Comparison of ENCODE assay signal across 8 mouse cellular contexts in the genomic region with DNA sequence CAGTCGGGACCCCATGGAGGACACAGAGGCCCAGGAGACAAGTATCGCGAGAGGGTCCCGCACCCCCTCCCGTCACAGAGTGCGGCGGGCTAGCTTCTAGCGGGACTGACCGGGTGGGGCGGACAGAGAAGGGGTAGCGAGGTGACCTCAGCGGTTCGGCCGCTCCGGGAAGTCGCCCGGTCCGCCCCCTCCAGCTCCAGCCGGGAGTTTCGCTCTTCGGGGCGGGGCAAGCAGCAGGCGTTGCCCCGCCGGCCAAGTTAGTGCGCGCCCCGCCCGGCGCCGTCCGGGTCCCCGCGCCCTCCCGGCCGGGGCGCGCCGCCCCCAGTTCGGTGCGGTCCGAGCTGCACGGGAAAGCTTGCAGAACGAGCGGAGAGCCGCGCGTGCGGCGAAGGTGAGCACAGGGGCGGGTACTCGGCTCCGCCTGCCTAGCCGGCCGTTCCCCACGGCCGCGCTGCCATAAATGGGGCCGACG. TPM values are rescaled to one million over a fixed set of nuclear protein-coding genes. Genes with fewer than 3 reads are reported as not detected.
A peak's percentile ranks its signal among the peaks of the same experiment; 100 is the strongest.
DNase-seq lines count a peak whose midpoint lies in the region; ATAC-seq and TF ChIP-seq lines count a peak whose summit lies in the region.

Zbtb42 (plus strand) TSS at position 274 of the 472 bp plus-strand sequence.

- H3K4me1 ChIP-seq in hindbrain, embryonic 15.5 days (replicated peaks), result peaks cover 42% of the 10 kb centered on the region
- H3K4me1 ChIP-seq in liver, adult 2 months (ENCODE audit: control insufficient read depth, insufficient read depth, low read length), result peaks cover 11% of the 10 kb centered on the region
- peaks cover 18% of the 10 kb centered on the region for H3K4me1 ChIP-seq in midbrain, embryonic 16.5 days (ENCODE audit: control insufficient read depth, insufficient read depth, low read length)

- ATAC-seq in hindbrain, embryonic 15.5 days (ENCODE audit: low FRiP score, low read depth), result no peak
- no peak for ATAC-seq in midbrain, embryonic 16.5 days

- H3ac ChIP-seq in C2C12 (ENCODE audit: control insufficient read depth, insufficient read length, low read depth), result peak within 1 kb of the TSS; percentile 87

- H3K9ac ChIP-seq in hindbrain, embryonic 15.5 days, result peak within 1 kb of the TSS; percentile 35
- peak within 1 kb of the TSS; percentile 95 for H3K9ac ChIP-seq in liver, adult 2 months (ENCODE audit: low read depth, low read length)
- H3K9ac ChIP-seq in midbrain, embryonic 16.5 days (ENCODE audit: low read depth, low read length), result peak within 1 kb of the TSS; percentile 66

- peak within 1 kb of the TSS; percentile 97 for H3K4me2 ChIP-seq in hindbrain, embryonic 15.5 days
- H3K4me2 ChIP-seq in midbrain, embryonic 16.5 days (ENCODE audit: low read length), result peak within 1 kb of the TSS; percentile 93

- H3K27me3 ChIP-seq in C2C12 (ENCODE audit: control insufficient read depth, insufficient read depth, insufficient read length), result no peaks in the 10 kb centered on the region
- peaks cover 39% of the 10 kb centered on the region for H3K27me3 ChIP-seq in hindbrain, embryonic 15.5 days
- no peaks in the 10 kb centered on the region for H3K27me3 ChIP-seq in liver, adult 2 months (ENCODE audit: control insufficient read depth, insufficient read depth, low read length)
- H3K27me3 ChIP-seq in midbrain, embryonic 16.5 days (ENCODE audit: control insufficient read depth, insufficient read depth, low read depth, low read length), result peaks cover 27% of the 10 kb centered on the region

- WGBS in hindbrain, embryonic 15.5 days, result under 1% methylated on average over 59 of the region's 60 CpGs
- WGBS in liver, adult 2 months, result under 1% methylated on average over 60 of the region's 60 CpGs
- 0% methylated on average over 38 of the region's 60 CpGs for WGBS in midbrain, embryonic 16.5 days

- H3K27ac ChIP-seq in hindbrain, embryonic 15.5 days (replicated peaks), result no peak within 1 kb of the TSS
- peak within 1 kb of the TSS; percentile 80 for H3K27ac ChIP-seq in liver, adult 2 months (replicated peaks; ENCODE audit: insufficient read depth, low read depth, low read length)
- no peak within 1 kb of the TSS for H3K27ac ChIP-seq in midbrain, embryonic 16.5 days (ENCODE audit: low read length)

- H3K36me3 ChIP-seq in C2C12 (ENCODE audit: control insufficient read depth, insufficient read depth), result no peaks in the 10 kb centered on the region
- H3K36me3 ChIP-seq in hindbrain, embryonic 15.5 days, result no peaks in the 10 kb centered on the region
- no peaks in the 10 kb centered on the region for H3K36me3 ChIP-seq in liver, adult 2 months (ENCODE audit: control insufficient read depth, insufficient read depth, low read length)
- H3K36me3 ChIP-seq in midbrain, embryonic 16.5 days (ENCODE audit: control insufficient read depth, insufficient read depth, low read length), result no peaks in the 10 kb centered on the region

- TF ChIP-seq POLR2A in liver, adult 2 months (IDR thresholded peaks at IDR 0.05; ENCODE audit: extremely low read depth, insufficient read depth, low read length), result 0 out of 2 replicates have a peak, but pooled peaks have one; percentile 14

- H3K79me2 ChIP-seq in C2C12 (ENCODE audit: control insufficient read depth, insufficient read depth), result peaks cover 3% of the 10 kb centered on the region
- H3K79me2 ChIP-seq in liver, adult 2 months (ENCODE audit: control insufficient read depth, insufficient read depth, low read length), result peaks cover 2% of the 10 kb centered on the region; the same call in 1 of the 2 replicates

- no peaks in the 10 kb centered on the region for H3K9me3 ChIP-seq in hindbrain, embryonic 15.5 days
- H3K9me3 ChIP-seq in midbrain, embryonic 16.5 days (replicated peaks; ENCODE audit: control insufficient read depth, low read length, poor library complexity, severe bottlenecking), result no peaks in the 10 kb centered on the region

- no peak for TF ChIP-seq CTCF in C2C12 (IDR thresholded peaks at IDR 0.05; ENCODE audit: control insufficient read depth, insufficient read depth, insufficient read length)
- no peak for TF ChIP-seq CTCF in liver, adult 2 months (IDR thresholded peaks at IDR 0.05; ENCODE audit: low read depth, low read length)

- no peak for DNase-seq in adrenal gland, adult 8-10 months
- peak; percentile 58 for DNase-seq in gastrocnemius, adult 18-20 months (ENCODE audit: low spot score)
- DNase-seq in liver, adult 2 months (ENCODE audit: extremely low read depth, low read depth, low spot score), result no peak
- peak; percentile 70 for DNase-seq in urinary bladder, adult 2 months (ENCODE audit: low spot score)
- DNase-seq in cerebellum, adult 18-20 months, result no peak

- H3K4me3 ChIP-seq in C2C12 (ENCODE audit: insufficient read depth, poor library complexity, severe bottlenecking), result peak within 1 kb of the TSS; percentile 37
- H3K4me3 ChIP-seq in hindbrain, embryonic 15.5 days, result peak within 1 kb of the TSS; percentile 49
- H3K4me3 ChIP-seq in liver, adult 2 months (ENCODE audit: insufficient read depth, low read depth, low read length), result peak within 1 kb of the TSS; percentile 93
- H3K4me3 ChIP-seq in midbrain, embryonic 16.5 days (ENCODE audit: low read depth, low read length), result peak within 1 kb of the TSS; percentile 50

- no peaks in the 10 kb centered on the region for H3K79me3 ChIP-seq in C2C12 (ENCODE audit: low read depth)

TF ChIP-seq in C2C12, 6 proteins besides CTCF, POLR2A, EP300 and RAD21:
- no peak for TF ChIP-seq MYOD1 (IDR thresholded peaks at IDR 0.05; ENCODE audit: control insufficient read depth, insufficient read length, low read depth)
- TF ChIP-seq USF1 (IDR thresholded peaks at IDR 0.05; ENCODE audit: low read depth), result no peak

RNA-seq across cellular contexts. Expression of gene Zbtb42, which starts in this region (rescaled TPM):
- polyA plus RNA-seq in C2C12 (2012; fragmentation: generic; extraction: Trizol), result 4.2 TPM
- 10 to 100 TPM in 3 of 4 experiments, 1 to 10 TPM in 1; 8.7 to 20.1 (median 15.9) TPM for total RNA-seq in adrenal gland, adult 8-10 months (2022)
- under 1 TPM; 0.59 to 0.90 TPM for total RNA-seq in gastrocnemius, adult 18-20 months (2021)
- 2.3 and 4.2 TPM in 2 replicates for polyA plus RNA-seq in hindbrain, embryonic 15.5 days (2015; fragmentation: Nextera tagmentation; extraction: Ambion mirVana)
- total RNA-seq in liver, adult 2 months (2014; rRNA removed), result 0.83 and 1.9 TPM in 2 replicates
- polyA plus RNA-seq in liver, adult 2 months (2012; rRNA removed), result 7.9 and 10.1 TPM in 2 replicates
- polyA plus RNA-seq in midbrain, embryonic 16.5 days (2015; fragmentation: Nextera tagmentation; extraction: Ambion mirVana), result 0.73 and 1.2 TPM in 2 replicates
- 18.0 and 20.5 TPM in 2 replicates for polyA plus RNA-seq in urinary bladder, adult 2 months (2012; rRNA removed)

Comparison
In these comparisons a context has a peak if more than half of its experiments do, and no peak if none do; other contexts are left out.
1. Peak in DNase-seq in gastrocnemius, adult 18-20 months; RNA of the gene not detected or under 1 TPM.
2. H3K4me3 ChIP-seq: peak in every context shown above with its lines; median percentile 93 in liver, adult 2 months; 50 in midbrain, embryonic 16.5 days; 49 in hindbrain, embryonic 15.5 days; 37 in C2C12.
3. H3K9ac ChIP-seq: peak in every context shown above with its lines; median percentile 95 in liver, adult 2 months; 66 in midbrain, embryonic 16.5 days; 35 in hindbrain, embryonic 15.5 days.